Mouse (Mus musculus) kidney, adult 9 months (tissue): ENCODE results near the gene Hes7.

Experiments
- DNase-seq: peaks from one replicate; pipeline ENCODE4 v3.0.0; 2022

Hes7 gene

GRCm38 (mm10) chr11:69119446-69120155, 603 bp upstream of the Hes7 start:
- no peak for DNase-seq

DNA sequence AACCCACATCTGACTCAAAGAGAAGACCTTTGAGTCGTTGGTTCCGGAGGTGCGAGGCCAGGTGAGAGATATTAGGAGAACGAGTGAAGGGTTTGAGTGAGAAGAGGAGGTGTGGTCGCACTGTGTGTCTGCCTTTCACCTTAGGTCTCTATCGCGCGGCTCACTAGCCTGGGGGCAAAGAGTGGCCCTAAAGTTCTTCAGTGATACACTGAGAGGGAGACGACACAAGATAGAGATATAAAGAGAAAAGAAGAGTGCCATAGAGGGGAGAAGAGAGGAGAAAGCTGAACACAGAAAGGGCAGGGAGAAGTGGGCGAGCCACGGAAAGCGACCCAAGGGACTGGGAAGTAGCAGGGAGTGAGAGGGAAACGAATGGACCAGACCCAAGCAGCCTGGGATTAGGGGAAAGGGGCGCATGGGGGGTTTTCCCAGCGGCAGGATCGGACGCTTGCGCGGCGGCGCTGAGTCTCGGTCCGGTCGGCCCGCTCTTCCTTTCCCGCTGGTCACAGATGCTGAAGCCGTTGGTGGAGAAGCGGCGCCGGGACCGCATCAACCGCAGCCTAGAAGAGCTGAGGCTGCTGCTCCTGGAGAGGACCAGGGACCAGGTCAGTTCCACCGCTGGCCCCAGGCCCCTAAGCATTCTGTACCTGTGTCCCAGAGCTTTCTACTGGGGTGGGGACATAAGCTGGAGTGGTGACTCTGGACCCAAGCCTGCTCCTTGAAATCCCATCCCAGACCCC, 967 bp downstream of the Hes7 start:
- DNase-seq: no peak

DNA sequence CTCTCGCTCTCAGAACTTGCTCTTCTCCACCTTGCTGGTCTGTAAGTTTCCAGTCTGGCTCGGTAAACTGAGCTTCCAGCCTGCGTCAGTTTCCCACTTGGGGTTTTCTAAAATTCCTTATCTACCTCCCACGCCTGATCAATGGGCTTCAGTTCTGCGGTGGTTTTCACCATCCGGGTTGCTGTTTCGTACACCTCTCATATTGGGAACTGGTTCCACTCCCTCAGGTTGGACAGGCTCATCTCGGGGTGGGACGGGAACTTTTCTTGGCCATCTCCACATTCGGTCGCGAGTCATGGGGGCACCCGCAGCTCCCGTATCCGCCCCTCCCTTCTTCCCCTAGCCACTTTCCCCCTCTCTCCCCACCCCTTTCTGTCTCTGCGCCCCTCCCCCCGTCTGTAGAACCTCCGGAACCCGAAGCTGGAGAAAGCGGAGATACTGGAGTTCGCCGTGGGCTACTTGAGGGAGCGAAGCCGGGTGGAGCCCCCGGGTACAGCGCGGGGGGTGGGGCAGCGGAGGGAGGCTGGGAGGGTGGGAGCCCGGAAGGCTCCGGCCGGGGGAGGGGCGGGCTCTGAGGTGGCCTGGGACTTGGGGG, 1.6 kb downstream of the Hes7 start:
- DNase-seq: no peak

DNA sequence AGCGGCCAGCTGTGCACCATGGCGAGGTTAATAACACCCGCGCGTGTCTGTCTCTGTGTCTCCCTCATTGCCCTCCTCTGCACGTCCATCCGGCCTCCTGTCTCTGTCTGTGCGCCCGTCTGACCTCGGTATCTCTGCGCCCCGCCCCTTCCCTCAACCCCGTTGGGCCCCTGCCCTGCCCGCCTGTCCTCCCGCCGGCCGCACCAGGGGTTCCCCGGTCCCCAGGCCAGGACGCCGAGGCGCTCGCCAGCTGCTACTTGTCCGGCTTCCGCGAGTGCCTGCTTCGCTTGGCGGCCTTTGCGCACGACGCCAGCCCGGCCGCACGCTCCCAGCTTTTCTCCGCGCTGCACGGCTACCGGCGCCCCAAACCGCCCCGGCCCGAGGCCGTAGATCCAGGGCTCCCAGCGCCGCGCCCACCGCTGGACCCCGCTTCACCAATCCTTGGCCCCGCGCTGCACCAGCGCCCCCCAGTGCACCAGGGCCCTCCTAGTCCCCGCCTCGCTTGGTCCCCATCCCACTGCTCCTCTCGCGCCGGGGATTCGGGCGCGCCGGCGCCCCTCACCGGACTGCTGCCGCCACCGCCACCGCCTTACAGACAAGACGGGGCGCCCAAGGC, 2.2 kb downstream of the Hes7 start, which contains the start of gene 9130213A22Rik:
Gene 9130213A22Rik (minus strand): TSS at position 254 of the 616 bp plus-strand sequence.
- peak; percentile 90 for DNase-seq

DNA sequence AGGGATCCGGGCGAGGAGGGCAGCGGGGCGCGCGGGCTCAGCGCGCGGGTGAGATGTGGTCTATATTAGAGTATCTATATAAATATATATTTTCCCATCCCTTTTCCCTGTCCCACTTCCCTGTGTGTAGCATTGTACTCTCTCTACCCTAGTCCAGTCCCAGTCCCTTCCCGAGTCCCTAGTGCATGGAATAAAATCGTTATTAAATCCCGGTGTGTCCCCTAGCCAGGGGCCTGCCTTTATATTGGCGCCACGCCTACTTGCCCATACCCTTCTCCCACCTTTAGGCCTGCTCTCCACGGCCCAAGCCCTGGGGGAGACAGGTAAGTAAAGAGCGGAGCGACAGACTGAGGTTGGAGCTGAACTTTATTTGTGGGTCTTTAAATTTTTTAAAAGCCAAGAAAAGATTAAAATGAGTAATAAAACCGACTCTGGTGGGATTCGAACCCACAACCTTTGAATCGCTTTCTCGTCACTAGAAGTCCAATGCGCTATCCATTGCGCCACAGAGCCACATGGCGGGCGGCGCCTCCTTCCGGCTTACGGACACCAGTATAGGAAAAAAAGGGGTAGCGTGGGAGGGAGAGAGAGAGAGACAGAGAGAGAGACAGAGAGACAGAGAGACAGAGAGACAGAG, 3.0 kb downstream of the Hes7 start:
- DNase-seq: peak; percentile 93

- DNase-seq: peak; percentile 94
Measured at GRCm38 (mm10) chr11:69123693-69124497, 3.7 kb downstream of the Hes7 start.

GRCm38 (mm10) chr11:69124498-69124847, 4.3 kb downstream of the Hes7 start:
- peak; percentile 78 for DNase-seq

- peak; percentile 94 for DNase-seq
Measured at GRCm38 (mm10) chr11:69125041-69125851, 5.0 kb downstream of the Hes7 start.

DNA sequence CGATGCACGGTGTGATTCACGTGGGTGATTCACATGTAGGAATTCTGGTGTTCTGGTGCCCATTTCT, 5.5 kb downstream of the Hes7 start, which contains the start of gene Aloxe3:
Gene Aloxe3 (plus strand): TSS at position 45 of the 67 bp plus-strand sequence.
- DNase-seq: no peak

DNA sequence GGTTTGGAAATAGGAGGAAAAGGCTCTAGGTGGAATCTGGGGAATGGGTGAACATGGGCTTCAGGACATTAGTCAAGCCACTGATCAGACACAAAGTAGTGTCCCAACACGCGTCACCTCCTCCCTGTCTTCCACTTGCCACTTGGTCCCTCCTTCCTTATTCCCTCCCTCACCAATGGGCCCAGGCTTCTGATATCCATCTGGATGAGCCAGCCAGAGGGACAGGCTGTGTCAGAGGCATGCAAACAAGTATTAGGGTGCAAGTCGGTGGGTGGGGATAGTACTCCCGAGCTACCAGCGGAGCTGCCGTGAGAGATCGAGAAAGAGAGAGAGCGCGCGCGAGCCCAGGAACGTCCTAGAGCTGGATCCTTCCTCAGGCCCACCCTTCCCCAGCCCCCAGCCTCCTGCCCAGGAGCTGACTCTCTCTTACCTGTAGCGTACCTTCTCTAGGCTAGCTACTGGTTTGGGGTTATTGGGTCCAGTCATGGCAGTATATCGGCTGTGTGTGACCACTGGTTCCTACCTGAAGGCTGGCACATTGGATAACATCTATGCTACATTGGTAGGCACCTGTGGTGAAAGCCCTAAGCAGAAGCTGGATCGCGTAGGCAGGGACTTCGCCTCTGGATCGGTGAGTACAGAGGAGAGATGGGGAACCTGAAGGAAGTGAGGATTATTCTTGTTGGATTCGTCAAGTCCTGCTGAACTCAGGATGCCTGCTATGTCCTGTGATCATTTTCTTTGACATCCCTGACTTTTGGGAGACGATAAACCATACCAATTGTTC, 5.9 kb downstream of the Hes7 start:
- no peak for DNase-seq

DNA sequence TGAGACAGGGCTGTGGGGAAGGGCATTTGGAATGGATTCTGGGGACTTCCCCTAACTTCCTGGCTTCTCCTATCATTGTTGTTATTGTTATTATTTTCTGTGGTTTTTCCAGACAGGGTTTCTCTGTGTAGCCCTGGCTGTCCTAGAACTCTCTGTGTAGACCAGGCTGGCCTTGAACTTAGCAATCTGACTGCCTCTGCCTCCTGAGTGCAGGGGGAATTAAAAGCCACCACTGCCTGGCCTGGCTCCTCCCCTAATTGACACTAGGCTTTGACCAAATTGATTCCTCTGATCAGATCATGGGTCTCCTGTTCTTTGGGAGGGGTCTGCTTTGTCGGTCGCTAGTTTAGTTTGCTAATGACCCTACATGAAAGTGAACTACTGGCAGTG, 6.5 kb downstream of the Hes7 start:
- no peak for DNase-seq

- no peak for DNase-seq
Measured at GRCm38 (mm10) chr11:69128426-69129122, 8.4 kb downstream of the Hes7 start.

DNA sequence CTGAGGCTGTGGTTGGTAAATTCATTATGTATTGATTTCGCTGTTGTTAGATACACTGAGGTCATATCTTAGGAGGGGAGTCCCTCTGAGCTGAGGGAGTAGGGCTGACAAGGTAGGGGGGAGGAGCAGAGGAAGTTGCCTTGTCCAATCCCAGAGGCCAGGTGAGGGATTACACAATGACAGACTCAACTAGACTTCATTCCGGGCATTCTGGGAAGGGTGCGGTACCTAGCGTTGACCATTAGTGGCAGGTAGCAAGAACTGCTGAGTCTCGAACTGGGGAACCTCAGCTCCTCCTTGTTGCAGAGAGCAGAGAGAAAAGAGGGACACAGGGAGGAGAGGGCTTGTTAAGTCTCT, 13.3 kb downstream of the Hes7 start:
- no peak for DNase-seq

DNA sequence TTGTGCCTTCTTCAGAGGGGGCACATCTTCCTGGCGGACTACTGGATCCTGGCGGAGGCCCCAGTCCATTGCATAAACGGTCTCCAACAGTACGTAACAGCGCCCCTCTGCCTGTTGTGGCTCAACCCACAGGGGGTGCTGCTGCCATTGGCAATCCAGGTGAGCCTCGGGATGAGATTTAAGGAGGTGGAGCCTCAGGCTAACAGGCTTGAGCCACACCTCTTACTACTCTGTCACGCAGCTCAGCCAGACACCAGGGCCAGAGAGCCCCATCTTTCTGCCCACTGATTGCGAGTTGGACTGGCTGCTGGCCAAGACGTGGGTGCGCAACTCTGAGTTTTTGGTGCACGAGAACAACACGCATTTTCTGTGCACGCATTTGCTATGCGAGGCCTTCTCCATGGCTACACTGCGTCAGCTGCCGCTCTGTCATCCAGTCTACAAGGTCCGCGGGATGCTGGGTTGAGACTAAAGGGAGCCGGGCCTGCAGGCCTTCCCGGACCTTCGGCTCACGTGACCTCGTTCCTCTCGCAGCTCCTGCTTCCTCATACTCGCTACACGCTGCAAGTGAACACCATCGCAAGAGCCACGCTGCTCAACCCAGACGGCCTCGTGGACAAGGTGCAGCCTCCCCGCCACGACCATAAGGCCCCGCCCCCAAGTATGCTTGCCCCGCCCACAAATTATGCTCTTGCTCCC, 13.9 kb downstream of the Hes7 start:
- DNase-seq: peak; percentile 38

DNA sequence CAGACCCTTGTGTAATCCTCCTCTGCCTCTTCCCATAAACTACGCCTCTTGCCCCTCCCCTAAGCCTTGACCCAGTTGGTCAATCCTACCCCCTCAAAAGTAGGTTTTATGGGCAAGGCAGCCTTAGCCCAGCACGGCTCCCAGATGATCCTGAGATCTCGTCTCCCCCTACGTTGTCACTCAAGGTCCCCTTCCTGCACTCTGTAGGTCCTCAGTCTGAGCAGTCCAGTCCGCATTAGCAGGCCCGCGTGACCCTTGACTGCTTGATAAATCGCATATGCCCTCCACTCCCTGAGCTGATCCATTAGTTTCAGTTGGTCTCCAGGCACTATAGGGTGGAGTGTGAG, 14.4 kb downstream of the Hes7 start:
- DNase-seq: no peak

- no peak for DNase-seq
Measured at GRCm38 (mm10) chr11:69135361-69135760, 15.2 kb downstream of the Hes7 start.

DNA sequence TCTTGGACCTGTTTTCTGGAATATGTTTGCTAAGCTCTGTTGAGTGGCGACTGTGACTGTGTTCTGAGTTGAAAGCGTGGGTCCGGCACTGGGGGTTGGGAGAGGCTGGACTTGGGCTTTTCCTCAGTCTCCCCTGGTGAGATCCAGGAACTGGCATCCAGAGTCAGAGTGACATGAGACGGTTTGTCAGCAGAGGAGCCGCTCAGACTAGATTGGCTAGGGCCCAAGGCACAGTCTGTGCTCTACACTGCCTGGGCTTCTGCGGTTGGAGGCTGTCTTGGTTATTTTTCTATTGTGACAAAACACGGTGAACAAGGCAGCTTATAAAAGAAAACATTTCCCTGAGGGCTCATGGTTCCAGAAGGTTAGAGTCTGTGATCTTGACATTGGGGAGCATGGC, 27.3 kb downstream of the Hes7 start:
- DNase-seq: no peak

- no peak for DNase-seq
Measured at GRCm38 (mm10) chr11:69148451-69148960, 28.3 kb downstream of the Hes7 start.

- DNase-seq: no peak
Measured at GRCm38 (mm10) chr11:69149728-69150127, 29.5 kb downstream of the Hes7 start.

- peak; percentile 67 for DNase-seq
Measured at GRCm38 (mm10) chr11:69150444-69150843, 30.2 kb downstream of the Hes7 start.
